Mouse (Mus musculus) forebrain, embryonic 14.5 days (tissue): ENCODE results near the gene Smcp. TPM values are rescaled to one million over a fixed set of nuclear protein-coding genes. Genes with fewer than 3 reads are reported as not detected.
A peak's percentile ranks its signal among the peaks of the same experiment; 100 is the strongest.

Experiments
- ATAC-seq: fragments of 200-750 bp; cut with Nextera tagmentation; 2 replicates; pipeline ENCODE4 v1.8.0; 2017; ENCODE audit warnings: mild to moderate bottlenecking, moderate library complexity
- DNase-seq: peaks from one replicate; pipeline ENCODE4 v3.0.0-alpha.2; 2015; ENCODE audit warnings: low spot score
- H3K27ac ChIP-seq: fragments of 300-500 bp; sonication (generic); 2 replicates; pipeline ENCODE4 v1.5.1; 2014; ENCODE audit warnings: low read depth, mild to moderate bottlenecking, control low read depth, low read length, moderate library complexity
- H3K27me3 ChIP-seq: fragments of 300-500 bp; sonication (generic); replicated peaks from 2 replicates; pipeline ENCODE4 v1.6.1; 2014; ENCODE audit warnings: low read length, control low read depth, mixed read lengths; ENCODE audit not compliant: control insufficient read depth, insufficient read depth
- H3K36me3 ChIP-seq: fragments of 300-500 bp; sonication (generic); 2 replicates; pipeline ENCODE4 v1.6.1; 2014; ENCODE audit warnings: low read length, control low read depth; ENCODE audit not compliant: control insufficient read depth, insufficient read depth
- H3K4me1 ChIP-seq: fragments of 300-500 bp; sonication (generic); 2 replicates; pipeline ENCODE4 v1.6.1; 2014; ENCODE audit warnings: antibody characterized with exemption, low read length, control low read depth; ENCODE audit not compliant: control insufficient read depth, insufficient read depth
- H3K4me2 ChIP-seq: fragments of 300-500 bp; sonication (generic); 2 replicates; pipeline ENCODE4 v1.6.1; 2014; ENCODE audit warnings: mild to moderate bottlenecking, control low read depth, low read length
- H3K4me3 ChIP-seq: fragments of 300-500 bp; sonication (generic); 2 replicates; pipeline ENCODE4 v1.5.1; 2014; ENCODE audit warnings: low read depth, low read length, control low read depth
- H3K9ac ChIP-seq: fragments of 300-500 bp; sonication (generic); 2 replicates; pipeline ENCODE4 v1.6.1; 2014; ENCODE audit warnings: mild to moderate bottlenecking, low read length, control low read depth, moderate library complexity
- H3K9me3 ChIP-seq: fragments of 300-500 bp; sonication (generic); replicated peaks from 2 replicates; pipeline ENCODE4 v1.6.1; 2016; ENCODE audit warnings: low read length, control low read depth, mixed read lengths; ENCODE audit not compliant: control insufficient read depth
- whole genome bisulfite sequencing: fragments of 180-500 bp; shearing (Covaris S2); extraction: QIAGEN DNeasy Blood & Tissue Kit; methylation state at CpG from one replicate; pipeline ENCODE4 v1.1.7; 2014; 5-methylcytosine and 5-hydroxymethylcytosine counted together
- polyA plus RNA-seq: library from polyadenylated mRNA; unstranded; fragments of >200 nt; fragmentation: Nextera tagmentation; extraction: Ambion mirVana; gene quantifications from 2 replicates; pipeline ENCODE4 v1.2.1, GENCODE M21; 2014

Gene Smcp
- polyA plus RNA-seq: not detected in 2 replicates

DNA sequence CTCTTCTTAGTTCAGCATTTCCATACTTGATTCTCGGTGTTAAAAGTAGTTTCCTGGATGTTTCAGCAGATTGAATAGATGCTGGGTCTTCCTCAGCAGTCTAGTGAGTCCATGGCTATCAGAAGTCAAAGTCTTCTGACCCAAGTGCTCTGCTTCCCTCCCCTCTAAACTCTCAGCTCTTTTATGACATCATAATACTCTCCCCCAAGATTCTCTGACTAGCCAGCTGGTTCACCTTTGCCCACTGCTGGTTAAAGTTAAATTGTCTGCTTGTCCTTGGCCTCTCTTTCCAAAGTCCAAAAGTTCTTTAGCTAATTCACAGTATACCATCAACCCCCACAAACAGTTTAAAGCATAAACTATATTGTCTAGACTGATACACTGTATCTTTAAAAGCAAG, at the start of gene Smcp:
TSS of gene Smcp (minus strand) at position 140 of the 400 bp plus-strand sequence.
- no peak for ATAC-seq

DNA sequence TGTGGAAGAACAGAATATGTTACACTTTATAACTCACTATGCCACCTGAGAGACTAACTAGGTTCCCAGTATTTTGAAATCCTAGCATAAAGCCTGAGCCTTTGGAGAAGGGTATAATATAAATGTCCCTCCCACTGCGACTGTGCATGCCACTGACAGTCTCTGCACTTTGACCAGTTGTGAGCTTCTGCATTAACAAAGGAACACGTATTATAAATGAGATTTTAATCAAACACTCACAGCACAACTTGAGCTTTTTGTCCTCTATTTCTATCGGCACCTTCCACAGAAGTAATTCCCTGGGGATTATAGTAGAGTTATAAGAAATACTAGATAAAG, 49.8 kb upstream of the Smcp start:
- H3K4me1 ChIP-seq: no peaks in the 10 kb centered on the region
- H3K36me3 ChIP-seq: no peaks in the 10 kb centered on the region
- WGBS: 43% methylated on average over 3 of the region's 3 CpGs
- H3K4me2 ChIP-seq: no peak overlapping the region
- DNase-seq (peak; percentile 2), ATAC-seq (no peak)
- H3K27me3 ChIP-seq: no peaks in the 10 kb centered on the region
- H3K27ac ChIP-seq: no peak overlapping the region
- no peak overlapping the region for H3K4me3 ChIP-seq
- no peak overlapping the region for H3K9ac ChIP-seq
- H3K9me3 ChIP-seq: no peaks in the 10 kb centered on the region

More for the DNA sequence above, at the start of gene Smcp:
- H3K9me3 ChIP-seq: no peaks in the 10 kb centered on the region
- no peaks in the 10 kb centered on the region for H3K36me3 ChIP-seq
- H3K27ac ChIP-seq: no peak within 1 kb of the TSS
- no peak for DNase-seq
- H3K4me3 ChIP-seq: no peak within 1 kb of the TSS
- no peaks in the 10 kb centered on the region for H3K4me1 ChIP-seq
- no peak within 1 kb of the TSS for H3K9ac ChIP-seq
- no peak within 1 kb of the TSS for H3K4me2 ChIP-seq
- 80% methylated on average over 1 of the region's 1 CpGs for WGBS
- H3K27me3 ChIP-seq: no peaks in the 10 kb centered on the region

DNA sequence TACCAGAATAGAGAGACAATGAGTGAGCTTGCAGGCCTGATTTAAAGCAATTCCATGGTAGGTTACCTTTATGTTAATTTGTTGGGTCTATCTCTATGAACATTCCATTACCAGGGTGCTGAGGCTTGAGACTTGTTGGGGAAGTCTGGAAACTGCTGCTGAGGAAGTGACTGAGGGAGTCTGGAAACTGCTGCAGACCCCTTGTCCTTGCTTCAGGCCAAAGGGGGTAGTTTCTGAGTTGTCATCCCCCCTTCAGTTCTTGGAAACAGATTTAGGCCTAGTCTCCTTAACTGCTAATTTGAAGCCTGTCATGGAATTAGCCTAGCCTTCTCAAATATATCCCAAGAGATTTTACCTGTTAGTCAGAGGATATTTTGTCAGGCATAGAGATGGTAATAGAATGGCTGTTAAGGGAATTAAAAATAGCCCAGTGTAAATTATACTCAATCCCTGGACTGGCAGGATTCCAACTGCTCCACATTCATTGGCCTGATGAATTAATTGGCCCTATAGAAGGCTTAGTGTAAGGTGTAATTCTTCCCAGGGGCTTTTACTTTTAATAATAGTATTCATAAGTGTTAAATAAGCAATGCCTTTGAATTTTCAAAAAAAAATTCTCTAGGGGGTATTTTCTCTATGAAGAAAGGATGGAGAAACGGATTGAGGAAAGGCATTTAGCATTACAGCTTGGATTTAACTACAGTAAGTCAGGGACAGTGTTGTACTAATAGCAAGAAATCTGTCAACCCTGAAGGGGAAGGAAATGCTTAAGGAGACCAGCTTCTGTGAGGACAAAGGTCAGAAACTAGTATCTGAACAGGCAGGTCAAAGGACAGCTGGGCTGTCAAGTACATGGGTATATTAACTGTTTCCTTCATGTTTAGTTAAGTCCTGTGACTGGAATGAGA, 49.2 kb upstream of the Smcp start:
- no peak overlapping the region for H3K9ac ChIP-seq
- DNase-seq (peak; percentile 69), ATAC-seq (peak; percentile 81)
- no peak overlapping the region for H3K4me2 ChIP-seq
- 6% methylated on average over 1 of the region's 1 CpGs for WGBS
- H3K9me3 ChIP-seq: no peaks in the 10 kb centered on the region
- H3K4me3 ChIP-seq: no peak overlapping the region
- H3K36me3 ChIP-seq: no peaks in the 10 kb centered on the region
- no peaks in the 10 kb centered on the region for H3K4me1 ChIP-seq
- no peaks in the 10 kb centered on the region for H3K27me3 ChIP-seq
- H3K27ac ChIP-seq: no peak overlapping the region

DNA sequence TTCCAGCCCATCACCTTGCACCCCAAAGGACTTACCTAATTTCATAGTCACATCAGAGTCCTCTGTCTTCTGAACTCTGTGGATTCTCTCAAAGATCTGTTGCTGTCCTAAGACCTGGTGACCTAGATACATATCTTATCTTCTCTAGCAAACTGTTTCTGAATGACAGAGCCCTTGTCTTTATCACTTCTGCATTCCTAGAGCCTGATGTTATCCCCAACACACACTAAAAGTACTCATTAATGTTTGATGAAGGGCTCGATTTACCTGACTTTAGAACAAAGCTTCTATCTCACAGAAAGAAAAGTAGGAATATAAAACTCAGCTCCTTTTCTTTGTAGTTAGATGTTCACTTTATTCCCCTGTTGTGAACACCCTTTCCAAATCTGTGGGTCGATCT, 32.8 kb upstream of the Smcp start, which contains the start of gene Lce6a:
TSS of gene Lce6a (minus strand) at position 101 of the 400 bp plus-strand sequence.
- WGBS: 85% methylated on average over 2 of the region's 2 CpGs
- no peaks in the 10 kb centered on the region for H3K27me3 ChIP-seq
- no peaks in the 10 kb centered on the region for H3K4me1 ChIP-seq
- H3K36me3 ChIP-seq: no peaks in the 10 kb centered on the region
- DNase-seq (no peak), ATAC-seq (no peak)
- no peak within 1 kb of the TSS for H3K27ac ChIP-seq
- no peaks in the 10 kb centered on the region for H3K9me3 ChIP-seq
- H3K9ac ChIP-seq: no peak within 1 kb of the TSS
- no peak within 1 kb of the TSS for H3K4me2 ChIP-seq
- H3K4me3 ChIP-seq: no peak within 1 kb of the TSS

DNA sequence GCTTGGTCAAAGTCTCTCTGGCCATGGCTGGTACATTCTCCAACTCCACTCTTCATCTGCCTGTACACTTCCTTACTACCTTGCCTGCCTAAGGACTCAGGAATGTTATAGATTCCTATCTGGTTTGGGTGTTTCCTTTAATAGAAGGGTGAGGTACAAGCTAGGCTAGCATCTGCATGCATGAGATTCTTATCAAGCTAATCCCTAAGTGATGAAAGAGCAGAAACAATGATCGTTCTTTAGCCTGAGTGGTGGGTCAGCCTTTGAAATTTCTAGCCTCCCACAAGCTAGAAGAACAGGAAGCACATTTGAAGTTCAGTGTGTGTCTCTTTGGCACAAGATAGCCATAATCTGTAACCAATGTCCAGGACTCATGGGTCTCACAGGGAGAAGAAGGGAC, 21.0 kb upstream of the Smcp start:
- no peaks in the 10 kb centered on the region for H3K9me3 ChIP-seq
- no peak for ATAC-seq
- no peak for DNase-seq
- H3K27ac ChIP-seq: no peak overlapping the region
- H3K36me3 ChIP-seq: no peaks in the 10 kb centered on the region
- no peak overlapping the region for H3K4me3 ChIP-seq
- no peak overlapping the region for H3K4me2 ChIP-seq
- WGBS: 67% methylated on average over 1 of the region's 1 CpGs
- H3K4me1 ChIP-seq: no peaks in the 10 kb centered on the region
- H3K27me3 ChIP-seq: no peaks in the 10 kb centered on the region
- no peak overlapping the region for H3K9ac ChIP-seq

DNA sequence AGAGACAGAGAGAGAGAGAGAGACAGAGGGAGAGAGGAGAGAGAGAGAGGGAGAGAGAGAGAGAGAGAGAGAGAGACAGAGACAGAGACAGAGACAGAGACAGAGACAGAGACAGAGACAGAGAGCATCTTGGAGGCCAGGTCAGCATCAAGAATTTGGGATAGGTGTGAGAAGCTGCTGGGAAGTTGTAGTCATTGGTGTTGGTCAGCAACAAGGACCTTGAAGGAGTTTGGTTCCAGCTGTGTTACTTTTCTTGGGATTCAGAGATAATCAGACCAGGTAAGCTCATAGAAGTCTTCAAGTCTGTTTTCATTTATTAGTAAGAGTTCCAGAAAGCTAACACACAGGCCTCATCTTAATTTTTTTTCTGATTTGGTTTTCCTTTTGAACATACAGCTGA, 18.6 kb upstream of the Smcp start, which contains the start of gene 2210017I01Rik:
TSS of gene 2210017I01Rik (minus strand) at position 101 of the 400 bp plus-strand sequence.
- Histone ChIP-seq H3K27ac (no peak within 1 kb of the TSS), H3K9me3 (no peaks in the 10 kb centered on the region), H3K4me1 (no peaks in the 10 kb centered on the region), H3K36me3 (no peaks in the 10 kb centered on the region), H3K9ac (no peak within 1 kb of the TSS), H3K27me3 (no peaks in the 10 kb centered on the region), H3K4me3 (no peak within 1 kb of the TSS), H3K4me2 (no peak within 1 kb of the TSS)
- DNase-seq: no peak
- ATAC-seq: no peak

DNA sequence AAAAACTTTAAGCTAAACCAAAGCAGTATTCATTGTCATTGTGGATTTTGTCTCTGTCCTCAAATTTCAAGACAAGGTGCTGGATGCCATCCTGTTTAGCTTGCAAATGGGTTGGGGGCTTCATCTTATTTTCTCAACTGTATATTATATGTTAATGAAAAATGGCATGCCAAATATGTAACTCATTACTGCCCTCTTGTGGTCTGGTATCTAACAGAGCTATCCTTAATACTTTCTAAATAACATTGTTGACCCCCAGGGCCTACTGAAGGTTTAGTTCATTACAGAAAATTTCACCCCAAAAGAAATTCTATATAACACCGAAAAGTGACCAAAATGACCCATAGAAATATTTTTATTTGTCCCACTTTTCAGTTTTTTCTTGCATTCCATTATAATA, 13.4 kb upstream of the Smcp start:
- no peak overlapping the region for H3K27ac ChIP-seq
- H3K9ac ChIP-seq: no peak overlapping the region
- H3K9me3 ChIP-seq: peaks cover 4% of the 10 kb centered on the region; the same call in 1 of the 2 replicates

DNA sequence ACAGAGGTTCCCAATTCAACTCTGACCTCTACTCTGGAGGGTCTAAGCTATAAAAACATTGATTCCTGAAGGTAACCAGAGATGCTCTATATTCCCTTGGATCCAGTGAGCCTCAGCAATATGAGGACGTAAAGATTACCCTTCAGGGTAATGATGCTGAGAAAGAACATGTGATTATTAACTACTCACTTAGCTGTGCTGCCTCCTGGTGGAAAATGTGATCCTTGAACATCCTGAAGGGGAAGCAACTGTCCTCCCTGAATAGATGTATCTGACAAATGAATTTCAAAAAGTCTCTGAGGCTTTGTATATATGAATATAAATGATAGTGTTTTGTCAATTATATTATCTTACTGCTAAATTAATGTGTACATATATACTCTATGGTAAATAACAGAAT, 11.7 kb upstream of the Smcp start:
- ATAC-seq (no peak), DNase-seq (no peak)
- H3K9me3 ChIP-seq: peaks cover 4% of the 10 kb centered on the region; the same call in 1 of the 2 replicates
- WGBS: 70% methylated on average over 1 of the region's 1 CpGs
- no peak overlapping the region for H3K9ac ChIP-seq
- no peak overlapping the region for H3K27ac ChIP-seq
- no peaks in the 10 kb centered on the region for H3K4me1 ChIP-seq
- no peak overlapping the region for H3K4me2 ChIP-seq
- H3K27me3 ChIP-seq: no peaks in the 10 kb centered on the region
- no peak overlapping the region for H3K4me3 ChIP-seq
- no peaks in the 10 kb centered on the region for H3K36me3 ChIP-seq

More for the DNA sequence above, 13.4 kb upstream of the Smcp start:
- ATAC-seq: no peak
- no peaks in the 10 kb centered on the region for H3K27me3 ChIP-seq
- H3K4me2 ChIP-seq: no peak overlapping the region
- DNase-seq: peak; percentile 51
- no peaks in the 10 kb centered on the region for H3K4me1 ChIP-seq
- no peaks in the 10 kb centered on the region for H3K36me3 ChIP-seq
- WGBS: 59% methylated on average over 1 of the region's 1 CpGs
- no peak overlapping the region for H3K4me3 ChIP-seq

DNA sequence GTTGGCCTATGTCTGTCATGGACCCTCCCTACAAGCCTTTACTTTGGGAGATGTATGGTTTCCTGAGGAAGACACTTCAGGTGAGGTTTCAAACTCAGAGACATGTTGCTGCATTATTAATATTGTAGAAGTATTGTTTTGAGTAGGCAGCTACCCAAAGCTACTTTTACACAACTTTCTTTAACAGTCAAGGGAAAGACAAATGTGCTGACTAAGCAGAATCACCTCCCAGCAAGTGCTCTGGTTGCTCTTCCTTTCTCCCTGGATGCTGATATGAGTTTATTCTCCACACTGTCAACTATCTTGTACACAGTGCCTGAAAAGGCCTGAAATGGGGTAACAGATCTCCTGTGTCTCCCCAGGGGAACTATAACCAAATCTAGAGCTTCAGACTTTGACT, 11.2 kb upstream of the Smcp start:
- DNase-seq (no peak), ATAC-seq (no peak)
- Histone ChIP-seq H3K27me3 (no peaks in the 10 kb centered on the region), H3K4me3 (no peak overlapping the region), H3K9me3 (peaks cover 4% of the 10 kb centered on the region; the same call in 1 of the 2 replicates), H3K4me2 (no peak overlapping the region), H3K27ac (no peak overlapping the region), H3K36me3 (no peaks in the 10 kb centered on the region), H3K4me1 (no peaks in the 10 kb centered on the region), H3K9ac (no peak overlapping the region)
